Mouse (Mus musculus): ENCODE measurements around the gene Gm49352. TPM values are rescaled to one million over a fixed set of nuclear protein-coding genes. Genes with fewer than 3 reads are reported as not detected.
"Not testable (repeated sequence)": the region's sequence is repeated elsewhere in the genome, so short reads cannot be mapped to it uniquely, and the experiment has no call there.

Gm49352 gene
- total RNA-seq (2021): not detected

DNA sequence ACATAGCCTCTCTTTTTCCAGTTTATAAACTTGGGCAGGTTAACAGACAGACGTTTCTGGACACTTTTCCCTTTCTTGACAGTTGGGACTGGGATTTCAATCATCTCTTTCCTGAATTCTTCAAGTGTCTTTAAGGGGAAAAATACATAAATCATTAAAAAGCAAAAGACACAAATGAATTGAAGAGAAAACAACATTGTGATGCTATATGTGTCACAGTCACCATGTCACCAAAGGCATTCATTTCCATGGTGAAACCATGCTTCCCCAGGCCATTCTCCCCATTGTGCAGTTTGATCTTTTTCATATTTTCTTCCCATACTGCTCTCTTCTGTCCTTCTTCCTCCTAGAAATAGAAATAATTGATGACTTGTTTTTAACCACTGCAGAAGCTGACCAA lies at the start of gene Gm49352:
Gm49352 (minus strand) TSS at position 101 of the 400 bp plus-strand sequence.
- DNase-seq; intact Hi-C loops (cut with DNase I): not testable (repeated sequence)

DNA sequence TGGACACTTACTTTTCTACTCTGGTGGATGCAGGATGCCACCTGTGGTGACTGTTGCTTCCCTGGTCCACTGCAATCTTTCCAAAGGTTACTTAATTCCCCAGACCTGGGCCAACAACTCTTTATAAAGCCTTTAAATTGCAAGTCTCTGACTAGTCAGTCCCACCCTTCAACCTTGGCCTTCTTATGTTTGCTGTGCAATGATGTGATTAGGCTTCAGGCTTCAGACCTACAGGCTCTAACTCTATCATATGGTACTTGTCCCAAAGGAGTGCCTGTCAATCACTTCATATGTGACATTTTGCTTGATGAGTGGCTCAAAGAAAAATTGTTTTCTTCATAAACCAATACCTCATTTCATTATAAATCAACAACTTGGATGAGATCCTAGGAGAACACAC lies 2.1 kb upstream of the Gm49352 start, which contains the start of gene Cts3:
Cts3 (minus strand) TSS at position 101 of the 400 bp plus-strand sequence.
- intact Hi-C loops (cut with DNase I): no loop called here
- no peak for DNase-seq

- DNase-seq: no peak
- intact Hi-C loops (cut with DNase I): no loop called here
These were observed 26.3 kb downstream of the Gm49352 start, which contains the start of gene Ctsm for GRCm38 (mm10) chr13:61541631-61542030. Gene Ctsm, minus strand, starts transcription at chr13:61541839.

Other genes with a start within 250 kb of the Gm49352 start
- gene Cts7, start 210.0 kb downstream of the Gm49352 start, total RNA-seq (2021): not detected
- not detected for gene Ctsm, start 26.3 kb downstream of the Gm49352 start, total RNA-seq (2021)
- gene Cts3, start 2.0 kb upstream of the Gm49352 start, total RNA-seq (2021): not detected

Data from heart, postnatal 36 days (tissue).